Mouse (Mus musculus) heart, embryonic 11.5 days (tissue): Measurements from ENCODE around the gene Ift52. TPM values are rescaled to one million over a fixed set of nuclear protein-coding genes. Genes with fewer than 3 reads are reported as not detected.

Source experiments
- ATAC-seq: fragments of 200-750 bp; cut with Nextera tagmentation; replicated peaks from 2 replicates; pipeline ENCODE4 v1.8.0; 2017; ENCODE audit warnings: moderate library complexity; ENCODE audit not compliant: insufficient number of reproducible peaks, low FRiP score, low TSS enrichment
- H3K27ac ChIP-seq: fragments of 300-500 bp; sonication (generic); 2 replicates; pipeline ENCODE4 v1.5.1; 2014; ENCODE audit warnings: mild to moderate bottlenecking, low read depth, low read length
- H3K27me3 ChIP-seq: fragments of 300-500 bp; sonication (generic); 2 replicates; pipeline ENCODE4 v1.6.1; 2014; ENCODE audit warnings: mild to moderate bottlenecking, low read length, mixed read lengths; ENCODE audit not compliant: control insufficient read depth, insufficient read depth
- H3K36me3 ChIP-seq: fragments of 300-500 bp; sonication (generic); 2 replicates; pipeline ENCODE4 v1.6.1; 2014; ENCODE audit warnings: mild to moderate bottlenecking, low read length, moderate library complexity, mixed read lengths; ENCODE audit not compliant: control insufficient read depth, insufficient read depth
- H3K4me1 ChIP-seq: fragments of 300-500 bp; sonication (generic); 2 replicates; pipeline ENCODE4 v1.6.1; 2014; ENCODE audit warnings: low read length; ENCODE audit not compliant: control insufficient read depth, insufficient read depth
- H3K4me2 ChIP-seq: fragments of 300-500 bp; sonication (generic); 2 replicates; pipeline ENCODE4 v1.6.1; 2014; ENCODE audit warnings: mild to moderate bottlenecking, moderate library complexity
- H3K4me3 ChIP-seq: fragments of 300-500 bp; sonication (generic); 2 replicates; pipeline ENCODE4 v1.5.1; 2014; ENCODE audit warnings: low read depth, low read length
- H3K9ac ChIP-seq: fragments of 300-500 bp; sonication (generic); 2 replicates; pipeline ENCODE4 v1.6.1; 2014; ENCODE audit warnings: mild to moderate bottlenecking, low read depth, low read length, moderate library complexity
- H3K9me3 ChIP-seq: fragments of 300-500 bp; sonication (generic); replicated peaks from 2 replicates; pipeline ENCODE4 v1.6.1; 2016; ENCODE audit warnings: low read length; ENCODE audit not compliant: control insufficient read depth
- WGBS: fragments of 180-500 bp; shearing (Covaris S2); extraction: QIAGEN DNeasy Blood & Tissue Kit; methylation state at CpG from one replicate; pipeline ENCODE4 v1.1.7; 2014; ENCODE audit not compliant: insufficient replicate concordance; 5-methylcytosine and 5-hydroxymethylcytosine counted together
- polyA plus RNA-seq: library from polyadenylated mRNA; unstranded; fragments of >200 nt; fragmentation: Nextera tagmentation; extraction: Ambion mirVana; gene quantifications from 2 replicates; pipeline ENCODE4 v1.2.1, GENCODE M21; 2014

Gene Ift52
- polyA plus RNA-seq, 1 experiment from 2014 or later = 39.8 TPM

- H3K36me3 ChIP-seq = peaks cover 35% of the 10 kb centered on the region
These were observed 22.8 kb downstream of the Ift52 start for GRCm38 (mm10) chr2:163039940-163040339.

GRCm38 (mm10) chr2:163048125-163048524 lies 31.0 kb downstream of the Ift52 start:
- peak overlapping the region; percentile 56 for H3K4me2 ChIP-seq
- H3K4me3 ChIP-seq = peak overlapping the region; percentile 8; the same call in 1 of the 2 replicates
- H3K36me3 ChIP-seq = peaks cover 11% of the 10 kb centered on the region; the same call in 1 of the 2 replicates

More at GRCm38 (mm10) chr2:163039940-163040339, 22.8 kb downstream of the Ift52 start:
- no peak overlapping the region for H3K4me2 ChIP-seq
- H3K4me1 ChIP-seq = peaks cover 4% of the 10 kb centered on the region; the same call in 1 of the 2 replicates
- no peaks in the 10 kb centered on the region for H3K27me3 ChIP-seq
- 80% methylated on average over 7 of the region's 7 CpGs for WGBS
- H3K4me3 ChIP-seq = no peak overlapping the region
- ATAC-seq = no peak
- no peaks in the 10 kb centered on the region for H3K9me3 ChIP-seq
- H3K9ac ChIP-seq = no peak overlapping the region
- H3K27ac ChIP-seq = no peak overlapping the region

GRCm38 (mm10) chr2:163049116-163049515 lies 32.0 kb downstream of the Ift52 start:
- Histone ChIP-seq H3K9ac (no peak overlapping the region), H3K27me3 (no peaks in the 10 kb centered on the region), H3K4me1 (peaks cover 9% of the 10 kb centered on the region), H3K9me3 (no peaks in the 10 kb centered on the region), H3K27ac (no peak overlapping the region), H3K4me3 (no peak overlapping the region), H3K4me2 (no peak overlapping the region), H3K36me3 (peaks cover 8% of the 10 kb centered on the region; the same call in 1 of the 2 replicates)
- WGBS = 82% methylated on average over 2 of the region's 2 CpGs
- ATAC-seq = no peak

More at GRCm38 (mm10) chr2:163048125-163048524, 31.0 kb downstream of the Ift52 start:
- Histone ChIP-seq H3K9ac (0 out of 2 replicates have a peak overlapping the region, but pooled peaks have one; percentile 28), H3K4me1 (peaks cover 4% of the 10 kb centered on the region), H3K27ac (no peak overlapping the region), H3K9me3 (no peaks in the 10 kb centered on the region), H3K27me3 (no peaks in the 10 kb centered on the region)
- 0 out of 2 replicates have a peak, but pooled peaks have one; percentile 46 for ATAC-seq
- WGBS = 3% methylated on average over 10 of the region's 10 CpGs

GRCm38 (mm10) chr2:163051691-163052090 lies 34.5 kb downstream of the Ift52 start:
- peaks cover 26% of the 10 kb centered on the region for H3K4me1 ChIP-seq
- 82% methylated on average over 1 of the region's 1 CpGs for WGBS
- H3K36me3 ChIP-seq = no peaks in the 10 kb centered on the region; the same call in 1 of the 2 replicates
- no peak overlapping the region for H3K4me2 ChIP-seq
- no peak for ATAC-seq
- no peaks in the 10 kb centered on the region for H3K9me3 ChIP-seq
- H3K4me3 ChIP-seq = no peak overlapping the region
- no peaks in the 10 kb centered on the region for H3K27me3 ChIP-seq
- no peak overlapping the region for H3K9ac ChIP-seq
- no peak overlapping the region for H3K27ac ChIP-seq

GRCm38 (mm10) chr2:163052101-163052500 lies 34.9 kb downstream of the Ift52 start:
- Histone ChIP-seq H3K27me3 (no peaks in the 10 kb centered on the region), H3K27ac (no peak overlapping the region), H3K9me3 (no peaks in the 10 kb centered on the region), H3K4me1 (peaks cover 27% of the 10 kb centered on the region), H3K4me2 (no peak overlapping the region), H3K36me3 (no peaks in the 10 kb centered on the region; the same call in 1 of the 2 replicates), H3K4me3 (no peak overlapping the region), H3K9ac (no peak overlapping the region)
- 11% methylated on average over 4 of the region's 4 CpGs for WGBS
- no peak for ATAC-seq

- Histone ChIP-seq H3K27me3 (no peaks in the 10 kb centered on the region), H3K4me1 (peaks cover 27% of the 10 kb centered on the region), H3K36me3 (no peaks in the 10 kb centered on the region), H3K9me3 (no peaks in the 10 kb centered on the region), H3K9ac (no peak overlapping the region), H3K27ac (no peak overlapping the region), H3K4me2 (no peak overlapping the region), H3K4me3 (no peak overlapping the region)
- ATAC-seq = no peak
- 65% methylated on average over 4 of the region's 4 CpGs for WGBS
These were observed 35.7 kb downstream of the Ift52 start for GRCm38 (mm10) chr2:163052826-163053225.

GRCm38 (mm10) chr2:163054335-163054840 lies 37.2 kb downstream of the Ift52 start, which contains the start of gene Mybl2:
Mybl2 (plus strand) TSS chr2:163054687.
- Histone ChIP-seq H3K4me3 (peak within 1 kb of the TSS; percentile 74), H3K4me2 (peak within 1 kb of the TSS; percentile 97), H3K27me3 (no peaks in the 10 kb centered on the region), H3K27ac (peak within 1 kb of the TSS; percentile 60), H3K9me3 (no peaks in the 10 kb centered on the region), H3K36me3 (no peaks in the 10 kb centered on the region), H3K9ac (peak within 1 kb of the TSS; percentile 82), H3K4me1 (peaks cover 27% of the 10 kb centered on the region)
- peak; percentile 100 for ATAC-seq
- WGBS = under 1% methylated on average over 43 of the region's 48 CpGs

- peak overlapping the region; percentile 82 for H3K9ac ChIP-seq
- WGBS = under 1% methylated on average over 34 of the region's 38 CpGs
- ATAC-seq = peak; percentile 49; the same call in 1 of the 2 replicates
- no peaks in the 10 kb centered on the region; the same call in 1 of the 2 replicates for H3K36me3 ChIP-seq
- peak overlapping the region; percentile 74 for H3K4me3 ChIP-seq
- H3K9me3 ChIP-seq = no peaks in the 10 kb centered on the region
- H3K27ac ChIP-seq = peak overlapping the region; percentile 60
- no peaks in the 10 kb centered on the region for H3K27me3 ChIP-seq
- H3K4me2 ChIP-seq = peak overlapping the region; percentile 97
- peaks cover 27% of the 10 kb centered on the region for H3K4me1 ChIP-seq
These were observed 37.8 kb downstream of the Ift52 start for GRCm38 (mm10) chr2:163054891-163055494.
